In the genomic region with DNA sequence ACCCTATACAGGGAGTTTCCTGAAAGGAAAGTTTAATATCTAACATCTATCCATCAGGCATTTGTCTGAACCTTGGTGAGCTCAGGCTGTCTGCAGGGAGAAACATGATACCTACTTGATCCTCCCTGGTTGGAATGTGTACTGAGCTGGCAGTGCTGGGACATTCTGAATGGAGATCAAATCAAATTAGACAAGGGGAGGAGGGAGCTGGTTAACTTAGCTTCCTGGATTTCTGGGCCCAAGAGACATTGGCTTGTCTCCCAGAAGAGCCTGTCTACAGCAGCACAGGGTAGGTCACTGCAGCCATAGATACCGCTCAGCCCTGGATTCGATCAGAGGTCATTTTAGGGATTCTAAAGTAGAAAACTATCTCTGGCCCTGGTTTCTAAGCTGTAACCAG, we compare ENCODE assay signal across 23 mouse cellular contexts. TPM values are rescaled to one million over a fixed set of nuclear protein-coding genes. Genes with fewer than 3 reads are reported as not detected.
DNase-seq lines count a peak whose midpoint lies in the region; ATAC-seq and TF ChIP-seq lines count a peak whose summit lies in the region.
"Had no signal": no experiment of that assay in that cellular context is flagged by ENCODE, and none has a peak within 500 bp of the region (broad histone marks: within the 10 kb centered on the region; RNA-seq: fewer than 3 reads in every experiment).

No protein-coding gene starts in this region.

- TF ChIP-seq CTCF in Patski (IDR thresholded peaks at IDR 0.05), result no peak

- 92% methylated on average over 2 of the region's 2 CpGs for WGBS in heart, embryonic 10.5 days

- peak; percentile 20 for DNase-seq in heart, adult 8-10 months (ENCODE audit: low spot score)
- DNase-seq in heart, embryonic 10.5 days (ENCODE audit: low spot score), result no peak
- peak; percentile 19 for DNase-seq in kidney, postnatal 14 days
- no peak for DNase-seq in kidney, adult 18-20 months
- DNase-seq in Patski (ENCODE audit: low read depth, low spot score), result no peak
- peak; percentile 17 for DNase-seq in skeletal muscle tissue, adult 2 months (ENCODE audit: low read depth, low spot score)
- no peak for DNase-seq in layer of hippocampus, postnatal 14 days (ENCODE audit: low spot score in 2 of 2)
- DNase-seq: adrenal gland, postnatal 14 days; cerebellum, adult 18-20 months; lung, adult 2 months; right cerebral cortex, postnatal 14 days had no signal

- CTCF ChIA-PET in Patski (lab: Charles Lee), result interaction anchor here (0.9 to 3.0 kb wide), 4 partner anchors 15 to 124 kb away, joined by 3 to 19 read pairs (median 3); no protein-coding TSS in a partner anchor

- no peak overlapping the region for H3K4me3 ChIP-seq in heart, embryonic 10.5 days
- H3K4me3 ChIP-seq: heart, adult 2 months; midbrain, embryonic 12.5 days; neural tube, embryonic 13.5 days had no signal

- H3K9me3 ChIP-seq in heart, embryonic 10.5 days, result no peaks in the 10 kb centered on the region
- H3K9me3 ChIP-seq: midbrain, embryonic 12.5 days; neural tube, embryonic 13.5 days had no signal

- peaks cover 15% of the 10 kb centered on the region for H3K4me1 ChIP-seq in heart, embryonic 10.5 days

- in situ Hi-C loops in Patski (cut with MboI; ENCODE audit: low pct_unique_long_range_greater_than_20kb), result no loop called here

- H3K36me3 ChIP-seq in heart, embryonic 10.5 days, result peaks cover 50% of the 10 kb centered on the region

- no peak overlapping the region for H3K27ac ChIP-seq in heart, embryonic 10.5 days
- H3K27ac ChIP-seq: heart, adult 2 months; midbrain, embryonic 12.5 days; neural tube, embryonic 13.5 days had no signal

- peaks cover 39% of the 10 kb centered on the region for H3K27me3 ChIP-seq in heart, embryonic 10.5 days (ENCODE audit: insufficient read depth, poor library complexity, severe bottlenecking)
- no peaks in the 10 kb centered on the region for H3K27me3 ChIP-seq in Patski

- POLR2A ChIA-PET in Patski (lab: Charles Lee), result no interaction called here

- peak; percentile 48 for ATAC-seq in Patski
- ATAC-seq: inflammation-experienced regulatory T-cells, adult 6 months had no signal

RNA-seq across cellular contexts. Expression of a gene that starts 4.2 kb away (rescaled TPM):
- not detected for total RNA-seq in heart, adult 8-10 months (2022)
- polyA plus RNA-seq in heart, embryonic 10.5 days (2016; fragmentation: Nextera tagmentation; extraction: Ambion mirVana), result 0.27 and 0.44 TPM in 2 replicates
- polyA plus RNA-seq in Patski (2021), result 0.23 TPM
- under 1 TPM; 0.46 to 0.79 TPM for total RNA-seq in layer of hippocampus, postnatal 14 days (2021)
- total RNA-seq: G1E; heart, adult 2 months; liver, adult 2 months had no signal
- polyA plus RNA-seq: G1E; inflammation-experienced regulatory T-cells, adult 6 months had no signal

RNA-seq across cellular contexts. Expression of a gene that starts 5.7 kb away (rescaled TPM):
- total RNA-seq in heart, adult 8-10 months (2022), result not detected
- not detected in 2 replicates for polyA plus RNA-seq in heart, embryonic 10.5 days (2016; fragmentation: Nextera tagmentation; extraction: Ambion mirVana)
- polyA plus RNA-seq in Patski (2021), result not detected
- not detected for total RNA-seq in layer of hippocampus, postnatal 14 days (2021)
- total RNA-seq: adrenal gland, postnatal 14 days; G1E; heart, adult 2 months; layer of hippocampus, postnatal 25 days; left cerebral cortex, postnatal 14 days; liver, adult 2 months had no signal
- polyA plus RNA-seq: embryonic facial prominence, embryonic 11.5 days; forebrain, embryonic 11.5 days; G1E; heart, adult 2 months; hindbrain, embryonic 11.5 days; liver, adult 2 months; midbrain, embryonic 12.5 days; neural tube, embryonic 13.5 days; stomach, embryonic 16.5 days had no signal

RNA-seq across cellular contexts. Expression of a gene that starts 52.7 kb away (rescaled TPM):
- 1 to 10 TPM; 1.1 to 3.5 (median 2.5) TPM for total RNA-seq in heart, adult 8-10 months (2022)
- 23.8 and 32.4 TPM in 2 replicates for polyA plus RNA-seq in heart, embryonic 10.5 days (2016; fragmentation: Nextera tagmentation; extraction: Ambion mirVana)
- polyA plus RNA-seq in Patski (2021), result 20.3 TPM
- 1 to 10 TPM; 3.4 to 3.9 TPM for total RNA-seq in layer of hippocampus, postnatal 14 days (2021)

RNA-seq across cellular contexts. Expression of a gene that starts 52.8 kb away (rescaled TPM):
- 100 to 1,000 TPM; 115 to 141 (median 124) TPM for total RNA-seq in heart, adult 8-10 months (2022)
- 18.5 and 20.2 TPM in 2 replicates for polyA plus RNA-seq in heart, embryonic 10.5 days (2016; fragmentation: Nextera tagmentation; extraction: Ambion mirVana)
- polyA plus RNA-seq in Patski (2021), result 8.2 TPM
- total RNA-seq in layer of hippocampus, postnatal 14 days (2021), result 10 to 100 TPM; 11.2 to 12.0 TPM

Comparison
In these comparisons a context has a peak if more than half of its experiments do, and no peak if none do; other contexts are left out.
1. DNase-seq: peak in heart, adult 8-10 months (single experiment), kidney, postnatal 14 days (single experiment) and skeletal muscle tissue, adult 2 months (single experiment); none in heart, embryonic 10.5 days (single experiment), kidney, adult 18-20 months (single experiment), Patski (single experiment) and layer of hippocampus, postnatal 14 days (0 of 2).